Mouse (Mus musculus) heart, postnatal 10 days (tissue): ENCODE data around the gene Nr4a1. TPM values are rescaled to one million over a fixed set of nuclear protein-coding genes. Genes with fewer than 3 reads are reported as not detected.

ENCODE experiments used
- DNase-seq, 2 experiments: peaks; one replicate each; pipeline ENCODE4 v3.0.0; 2021
- intact Hi-C: fragments of 180-260 bp; cut with DNase I; formaldehyde crosslinking; loops from one replicate; pipeline ENCODE4 v1.15.1; 2025
- total RNA-seq, 2 experiments: library from RNA; stranded (reverse); gene quantifications; 2 replicates each; pipeline ENCODE4 v1.2.3; 2021

Nr4a1 gene
- total RNA-seq, 2 experiments from 2014 or later, result 16.8 to 20.4 TPM

DNA sequence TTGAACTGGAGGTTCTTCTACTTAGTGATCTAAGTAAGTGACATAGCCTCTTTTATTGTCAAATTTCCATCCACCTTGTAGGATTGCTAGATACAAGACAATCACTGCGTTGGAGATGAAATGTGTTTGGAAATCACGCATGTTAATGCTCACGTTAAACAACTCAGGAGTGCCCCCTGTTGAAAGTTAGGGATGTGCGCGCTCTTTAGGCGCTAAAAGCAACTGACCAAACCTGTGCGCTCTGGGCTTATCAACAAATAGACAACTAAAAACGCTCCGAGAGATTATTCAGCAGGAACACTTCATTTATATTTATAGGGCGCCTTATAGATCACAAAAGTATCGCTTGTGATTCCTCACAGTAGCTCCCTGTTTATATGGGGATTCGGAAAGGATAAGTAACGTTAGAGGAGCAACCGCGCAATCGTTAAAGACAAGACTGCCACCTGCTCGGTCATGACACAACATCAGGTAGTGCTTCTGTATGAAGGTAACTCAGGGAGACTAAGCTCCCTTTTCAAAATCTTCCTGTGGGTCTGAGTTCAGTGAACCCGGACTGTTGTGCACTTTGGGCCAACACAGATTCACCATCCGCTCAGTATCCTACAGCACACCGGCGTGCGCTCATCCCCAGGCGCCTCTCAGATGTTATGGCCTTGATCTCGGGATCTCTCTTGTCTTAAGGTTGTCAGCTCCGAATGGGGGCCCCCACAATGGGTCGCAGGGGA, 29.3 kb downstream of the Nr4a1 start:
- DNase-seq, result peak; percentile 78 to 81
- intact Hi-C loops, result loop anchor here (1.0 kb wide), 3 partner anchors 16 to 62 kb away; no protein-coding TSS in a partner anchor

DNA sequence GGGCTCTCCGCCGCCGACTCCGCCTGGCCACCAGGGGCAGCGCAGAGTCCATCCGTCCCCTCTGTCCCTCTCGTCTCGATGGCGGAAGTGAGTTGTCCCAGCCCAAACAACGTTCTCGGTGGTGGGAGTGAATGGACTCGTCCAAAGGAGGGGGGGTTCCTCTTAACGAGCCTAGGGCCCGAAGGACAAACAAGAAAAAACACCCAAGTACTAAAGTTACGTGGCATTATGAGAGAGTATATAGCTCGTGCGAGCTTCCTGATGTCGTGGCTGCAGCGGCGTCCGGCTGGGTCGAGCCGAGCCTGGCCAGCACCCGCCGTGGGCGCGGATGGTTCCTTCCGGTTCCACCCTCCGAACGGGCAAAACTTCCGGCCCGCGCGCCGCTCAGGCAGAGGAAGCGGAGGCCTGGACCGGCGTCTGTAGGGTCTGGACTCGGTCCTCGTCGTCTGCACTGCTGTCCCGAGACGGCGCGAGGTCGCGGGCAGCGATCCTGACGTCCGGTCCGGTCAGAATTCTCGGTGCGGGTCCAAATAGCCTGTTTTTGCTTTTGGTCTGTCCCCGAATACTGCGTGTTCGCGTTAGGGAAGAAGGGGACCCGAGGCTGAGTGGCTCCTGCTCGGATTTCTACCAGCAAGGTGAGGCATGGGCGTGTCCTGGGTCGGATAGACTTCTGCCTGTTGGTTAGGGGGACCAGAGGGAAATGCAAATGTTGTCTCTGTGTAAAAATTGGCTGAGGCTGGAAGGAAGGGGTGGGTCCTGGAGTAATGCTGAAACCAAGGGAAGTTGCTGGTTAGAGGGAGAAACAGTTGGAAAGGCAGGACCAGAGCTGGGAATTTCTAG, 30.1 kb downstream of the Nr4a1 start, which contains the start of gene Atg101:
Gene Atg101 (plus strand): TSS at position 362 of the 840 bp plus-strand sequence.
- DNase-seq, result peak; percentile 93 to 94
- intact Hi-C loops, result loop anchor here (1.0 kb wide), 4 partner anchors 17 to 63 kb away; no protein-coding TSS in a partner anchor

DNA sequence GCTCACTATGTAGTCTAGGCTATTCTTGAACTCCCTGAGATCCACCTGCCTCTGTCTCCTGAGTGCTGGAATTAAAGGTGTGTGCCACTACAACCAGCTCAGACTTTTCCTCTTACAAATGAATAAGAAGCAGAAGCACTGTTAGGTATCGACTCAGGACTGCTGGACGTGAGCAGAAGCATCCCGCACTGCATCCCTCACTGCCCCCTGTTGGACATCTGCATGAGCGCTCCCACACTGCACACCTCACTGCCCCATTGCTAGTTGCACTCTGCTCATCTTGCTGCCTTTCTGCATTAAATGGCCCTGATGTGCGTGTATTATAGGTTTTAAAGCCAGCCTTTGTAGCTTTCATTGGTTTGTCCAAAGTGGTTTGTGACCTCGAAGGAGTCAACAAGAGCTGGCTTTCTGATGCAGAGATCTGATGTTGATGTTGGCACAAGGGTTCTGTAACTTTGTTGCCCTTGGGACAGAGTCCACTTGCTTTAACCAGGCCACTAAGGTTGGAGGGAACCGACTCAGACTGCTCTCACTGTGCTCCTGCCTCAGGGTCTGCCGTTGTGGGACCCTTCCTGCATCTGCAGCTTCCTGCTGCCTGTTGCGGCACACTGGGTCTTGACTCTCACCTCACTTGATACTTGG, 32.2 kb downstream of the Nr4a1 start:
- intact Hi-C loops, result no loop called here
- DNase-seq, result peak in 1 of 2 experiments; percentile 52

DNA sequence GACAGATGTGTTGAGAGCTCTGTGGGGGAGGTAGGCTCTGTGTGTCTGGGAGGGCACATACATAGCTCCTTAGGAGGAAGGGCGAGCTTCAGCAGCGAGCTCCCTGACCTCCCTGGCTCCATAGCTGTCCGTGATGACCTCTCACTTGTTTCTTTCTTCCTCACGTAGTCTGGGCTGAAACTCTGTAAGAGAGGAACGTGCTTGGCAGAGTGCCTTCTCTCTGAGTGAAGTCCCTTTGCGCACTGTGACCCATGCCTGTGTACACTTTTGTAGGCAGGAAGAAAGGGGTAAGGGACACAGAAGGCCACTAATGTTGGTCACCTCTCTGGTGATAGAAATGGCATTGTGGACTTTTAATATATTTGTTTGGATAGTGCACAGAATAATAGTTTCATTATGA, 33.3 kb downstream of the Nr4a1 start:
- no peak for DNase-seq
- intact Hi-C loops, result no loop called here

DNA sequence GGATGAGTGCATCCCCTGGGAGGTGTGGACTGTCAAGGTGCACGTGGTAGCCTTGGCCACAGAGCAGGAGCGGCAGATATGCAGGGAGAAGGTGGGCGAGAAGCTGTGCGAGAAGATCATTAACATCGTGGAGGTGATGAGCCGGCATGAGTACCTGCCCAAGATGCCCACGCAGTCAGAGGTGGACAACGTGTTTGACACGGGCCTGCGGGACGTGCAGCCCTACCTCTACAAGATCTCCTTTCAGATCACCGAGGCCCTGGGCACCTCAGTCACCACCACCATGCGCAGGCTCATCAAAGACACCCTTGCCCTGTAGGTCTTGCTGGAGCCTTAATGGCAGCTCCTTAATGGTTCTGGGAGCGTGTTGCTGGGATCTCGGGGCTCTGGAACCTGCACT, 36.3 kb downstream of the Nr4a1 start:
- intact Hi-C loops, result no loop called here
- DNase-seq, result no peak

DNA sequence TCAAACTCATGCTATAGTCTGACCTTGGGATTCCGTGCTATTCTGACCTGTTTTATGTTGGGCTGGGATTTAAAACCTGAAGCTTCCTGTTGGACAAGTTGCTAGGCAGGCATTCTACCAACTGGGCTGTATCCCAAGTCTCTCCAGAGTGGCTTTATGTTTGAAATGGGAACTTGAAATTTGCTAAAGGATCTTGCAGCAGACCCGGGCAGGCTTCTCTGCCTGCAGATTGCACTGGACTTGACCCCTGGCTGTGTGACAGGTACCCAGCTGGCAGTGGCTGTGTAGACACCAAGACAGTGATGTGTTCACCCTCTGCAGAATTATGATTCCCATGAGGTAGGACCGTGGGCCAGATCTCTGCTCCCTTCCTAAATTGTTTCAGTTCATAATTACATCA, 37.9 kb downstream of the Nr4a1 start:
- DNase-seq, result peak in 1 of 2 experiments; percentile 56
- intact Hi-C loops, result no loop called here

DNA sequence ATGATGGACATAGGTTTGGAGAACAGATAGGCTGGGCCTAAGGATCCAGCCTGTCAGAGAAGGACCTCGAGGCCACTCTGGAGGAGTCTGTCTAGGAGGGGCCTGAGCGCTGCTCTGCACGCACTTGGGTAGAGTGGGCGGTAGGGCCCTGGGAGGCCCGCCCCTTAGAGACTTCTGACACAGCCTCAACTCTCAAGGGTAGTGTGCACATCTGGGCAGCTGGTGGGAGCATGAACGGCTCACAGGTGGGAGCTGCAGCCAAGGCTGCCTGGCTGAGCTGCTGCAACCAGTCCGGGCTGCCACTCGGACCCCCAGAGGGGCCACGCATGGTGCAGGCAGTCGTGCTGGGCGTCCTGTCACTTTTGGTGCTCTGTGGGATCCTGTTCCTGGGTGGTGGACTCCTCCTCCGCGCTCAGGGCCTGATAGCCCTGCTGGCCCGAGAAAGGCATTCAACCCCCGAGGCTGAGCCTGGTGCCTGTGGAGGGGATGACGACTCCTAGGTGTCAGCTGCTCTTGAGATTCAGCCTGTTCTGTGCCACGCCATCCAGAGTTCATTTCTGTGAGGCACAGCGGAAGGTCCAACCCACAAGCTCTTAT, 39.1 kb downstream of the Nr4a1 start, which contains the start of gene 6030408B16Rik:
Gene 6030408B16Rik (plus strand): TSS at position 188 of the 597 bp plus-strand sequence.
- intact Hi-C loops, result no loop called here

DNA sequence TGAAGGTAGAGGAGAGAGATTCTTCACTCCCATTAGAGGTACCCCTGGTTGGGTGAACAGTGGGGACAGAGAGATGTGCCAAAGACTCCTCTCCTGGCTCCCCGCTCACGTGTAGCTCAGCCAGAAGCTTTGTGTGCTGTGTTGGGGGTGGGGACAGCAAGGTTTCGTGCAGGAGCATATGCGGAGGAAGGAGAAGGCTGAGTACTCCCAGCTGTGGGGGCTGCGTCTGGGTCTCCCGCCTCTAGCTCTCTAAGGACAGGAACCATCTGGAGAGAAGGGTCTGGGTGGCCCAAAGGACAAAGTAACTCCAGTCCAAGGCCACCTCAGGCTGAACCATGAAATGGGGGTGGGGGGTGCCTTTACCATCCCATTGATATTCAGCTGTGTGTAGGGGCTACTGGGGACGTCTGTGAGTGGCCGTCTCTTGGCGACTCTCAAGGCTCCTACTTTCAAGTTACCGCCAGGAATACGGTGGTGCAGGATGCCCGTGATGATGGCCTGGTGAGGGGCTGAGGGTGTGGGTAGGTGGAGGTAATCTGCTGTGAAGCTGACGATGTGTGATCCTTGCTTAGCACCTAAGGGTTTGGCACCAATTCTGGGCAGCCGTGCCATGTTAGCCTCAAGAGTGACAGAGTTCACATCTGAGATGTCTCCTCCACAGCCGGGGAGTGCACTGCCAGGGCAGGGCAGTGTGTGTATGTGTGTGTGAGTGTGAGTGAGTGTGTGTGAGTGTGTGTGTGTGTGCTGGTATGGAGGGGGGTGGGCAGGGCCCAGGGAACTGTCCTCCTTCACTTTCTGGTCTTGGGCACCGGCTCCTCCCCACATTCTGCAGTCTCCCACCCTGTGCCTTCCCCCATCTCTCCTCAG, 40.2 kb downstream of the Nr4a1 start:
- intact Hi-C loops, result no loop called here
- DNase-seq, result peak in 1 of 2 experiments; percentile 57

More for the DNA sequence above, 39.1 kb downstream of the Nr4a1 start, which contains the start of gene 6030408B16Rik:
- peak in 1 of 2 experiments; percentile 31 for DNase-seq

DNA sequence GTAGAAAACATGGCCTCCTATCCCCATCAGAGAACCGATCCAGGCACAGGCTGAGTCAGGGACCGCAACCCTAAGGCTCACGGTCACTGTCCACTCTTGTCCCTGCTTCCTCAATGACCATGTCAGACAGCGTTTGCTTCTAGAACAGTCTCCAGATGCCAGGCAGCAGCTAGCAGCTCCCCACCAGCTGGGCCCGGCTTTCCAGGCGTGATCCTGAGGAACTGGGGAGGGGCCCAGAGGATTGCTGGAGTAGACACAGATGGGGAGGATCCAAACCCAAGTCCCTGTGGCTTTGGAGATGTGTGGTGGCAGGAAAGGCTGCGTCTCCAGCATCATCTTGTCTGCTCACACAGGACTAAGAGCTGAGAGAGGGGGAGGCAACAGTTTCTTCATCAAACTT, 41.0 kb downstream of the Nr4a1 start:
- intact Hi-C loops, result no loop called here
- DNase-seq, result peak; percentile 65 to 73

DNA sequence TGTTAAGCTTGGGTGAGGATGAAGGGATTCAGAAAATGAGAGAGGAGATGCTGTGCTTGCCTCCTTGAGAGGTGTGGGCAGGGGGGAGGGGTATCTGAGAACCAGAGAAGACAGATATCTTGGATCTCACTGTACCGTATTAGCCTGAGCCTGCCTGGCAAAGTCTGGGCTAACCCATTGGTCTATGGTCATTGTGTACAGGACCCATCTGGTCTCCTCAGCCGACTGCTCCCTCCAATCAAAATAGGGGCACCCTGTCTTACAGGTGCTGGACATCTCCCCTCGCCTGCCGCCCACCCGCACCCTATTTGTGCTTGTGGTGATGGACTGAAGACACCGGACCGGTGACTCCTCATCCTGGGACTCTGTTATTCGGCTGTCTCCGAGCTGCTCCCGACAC, 41.5 kb downstream of the Nr4a1 start:
- DNase-seq, result no peak
- intact Hi-C loops, result no loop called here

DNA sequence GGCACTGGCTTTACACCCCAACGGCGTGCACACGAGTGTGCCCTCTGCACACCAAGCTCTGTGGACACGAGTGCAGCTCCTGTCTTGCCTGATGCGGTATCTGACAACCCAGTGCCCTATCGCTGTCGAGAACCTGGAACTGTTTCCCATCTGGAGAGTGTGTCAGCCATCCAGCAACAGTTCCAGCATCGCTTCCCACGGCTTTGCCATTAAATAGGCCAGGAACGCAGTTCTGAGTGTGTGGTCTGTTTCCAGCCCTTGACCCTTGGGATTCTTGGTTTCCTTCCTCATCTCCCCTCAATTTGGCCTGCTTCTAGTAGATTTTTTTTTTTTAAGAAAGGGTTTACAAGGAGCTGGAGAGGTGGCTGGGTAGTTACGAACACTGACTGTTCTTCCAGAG, 42.0 kb downstream of the Nr4a1 start:
- intact Hi-C loops, result no loop called here
- peak in 1 of 2 experiments; percentile 50 for DNase-seq

DNA sequence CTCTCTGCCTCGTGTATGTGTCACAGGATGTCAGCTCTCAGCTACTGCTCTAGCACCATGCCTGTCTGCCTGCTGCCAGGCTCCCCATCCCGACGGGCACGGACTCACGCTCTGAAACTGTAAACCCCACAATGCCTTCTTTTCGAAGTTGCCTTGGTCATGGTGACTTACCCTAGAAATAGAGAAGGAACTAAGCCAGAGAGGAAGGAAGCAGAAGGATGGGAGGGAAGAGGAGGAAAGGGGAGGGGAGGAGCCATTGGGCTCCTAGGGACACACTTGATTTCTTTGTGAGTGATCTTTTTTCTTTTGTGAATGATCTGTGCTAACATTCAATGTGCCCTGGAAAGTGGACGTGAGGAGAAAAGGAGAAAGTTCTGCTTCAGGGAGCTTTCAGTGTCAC, 43.9 kb downstream of the Nr4a1 start:
- intact Hi-C loops, result no loop called here

DNA sequence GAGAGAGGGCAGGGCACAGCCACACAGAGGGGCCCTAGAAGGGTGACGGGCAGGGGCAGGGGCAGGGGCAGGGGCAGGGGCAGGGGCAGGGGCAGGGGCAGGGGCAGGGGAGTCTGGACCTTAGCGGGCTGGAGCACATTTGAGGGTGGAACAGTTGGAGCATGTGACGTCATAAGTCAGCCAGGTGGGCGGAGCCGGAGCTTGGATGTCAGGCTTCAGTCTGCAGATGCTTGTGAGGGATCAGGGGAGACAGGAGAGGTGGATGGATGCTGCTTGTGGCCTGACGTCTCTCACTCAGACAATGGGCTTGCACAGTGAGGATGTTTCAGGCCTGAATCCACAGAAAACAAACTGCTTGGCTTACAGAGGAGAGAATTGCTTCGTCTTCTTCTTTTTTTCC, 44.5 kb downstream of the Nr4a1 start:
- DNase-seq, result no peak
- intact Hi-C loops, result no loop called here

More for the DNA sequence above, 43.9 kb downstream of the Nr4a1 start:
- no peak for DNase-seq

DNA sequence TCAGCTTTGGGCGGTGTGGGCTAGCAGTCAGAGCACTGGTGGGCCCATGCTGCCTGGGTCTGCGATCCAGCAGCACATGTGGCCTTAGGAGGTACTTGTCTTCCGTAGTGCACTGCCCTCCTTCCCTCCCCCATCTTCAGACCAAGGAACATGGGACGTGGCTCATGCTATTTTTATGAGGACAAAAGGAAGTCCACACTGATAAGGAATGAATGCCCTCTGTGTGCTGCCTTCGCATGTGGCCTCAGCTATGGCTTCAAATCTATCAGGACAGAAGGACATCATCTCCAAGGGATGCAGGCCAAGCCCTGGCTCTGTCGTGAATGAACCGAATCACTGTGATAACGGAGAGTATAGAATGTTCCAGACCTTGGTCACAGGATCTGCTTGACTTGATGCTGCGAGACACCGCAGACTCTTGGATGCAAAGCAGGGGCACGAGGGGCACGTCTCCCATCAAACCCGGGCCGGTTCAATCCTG, 45.5 kb downstream of the Nr4a1 start:
- intact Hi-C loops, result no loop called here
- peak in 1 of 2 experiments; percentile 33 for DNase-seq

DNA sequence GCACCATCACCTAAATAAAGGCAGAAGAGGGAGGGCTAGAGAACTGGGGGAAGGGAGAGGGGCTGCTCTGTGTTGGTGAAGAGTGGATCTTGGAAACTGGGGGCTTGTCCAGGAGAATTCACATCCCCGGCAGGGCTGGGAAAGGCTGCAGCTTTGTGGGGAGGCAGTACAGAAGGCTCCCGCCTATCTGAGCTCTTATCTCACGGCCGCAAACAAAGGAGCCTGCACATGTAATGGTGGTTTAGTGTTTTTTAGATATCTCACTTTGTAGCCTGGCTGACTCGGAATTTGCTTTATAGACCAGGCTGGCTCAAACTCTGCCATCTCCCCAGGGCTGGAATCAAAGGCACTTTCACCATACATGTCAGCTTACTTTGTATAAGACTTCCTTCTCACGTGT, 46.1 kb downstream of the Nr4a1 start:
- intact Hi-C loops, result no loop called here
- DNase-seq, result no peak

DNA sequence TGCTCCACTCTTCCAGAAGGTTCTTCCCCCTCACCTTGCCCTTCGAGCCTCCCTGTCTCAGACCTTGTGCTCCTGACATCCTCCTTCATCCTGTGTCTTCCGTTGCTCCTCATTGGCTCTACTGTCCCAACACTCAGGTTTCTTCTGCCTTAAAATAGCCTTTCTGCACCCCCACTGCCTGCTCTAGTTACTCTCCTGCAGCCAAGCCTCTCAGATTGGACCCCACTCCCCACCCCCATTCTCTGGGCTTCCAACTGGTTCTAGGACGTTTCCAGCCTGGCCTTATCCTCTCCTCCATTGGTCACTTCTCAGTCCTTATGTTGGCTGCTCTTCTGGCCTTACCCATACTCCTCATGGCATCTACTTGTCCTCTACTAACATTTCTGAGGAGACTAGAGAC, 48.1 kb downstream of the Nr4a1 start:
- no peak for DNase-seq
- intact Hi-C loops, result no loop called here

DNA sequence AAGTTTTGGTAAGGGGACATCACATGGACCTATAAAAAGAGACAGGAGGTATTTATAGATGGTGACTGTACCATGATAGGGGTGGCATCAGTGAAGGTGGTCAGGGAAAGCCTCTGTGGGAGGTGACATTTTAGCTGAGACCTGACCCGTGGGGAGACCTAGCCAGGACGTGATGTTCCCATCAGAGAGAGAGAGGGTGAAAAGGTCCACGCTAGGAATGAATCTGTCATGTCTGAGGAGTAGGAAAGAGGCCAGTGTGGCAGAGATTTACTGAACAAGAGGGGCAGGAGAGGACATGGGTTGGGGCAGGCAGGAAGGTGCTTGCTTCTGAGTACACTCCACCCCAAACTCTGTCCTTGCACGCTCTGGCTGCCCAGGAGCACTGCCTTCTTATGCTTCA, 49.8 kb downstream of the Nr4a1 start:
- no peak for DNase-seq
- intact Hi-C loops, result no loop called here

DNA sequence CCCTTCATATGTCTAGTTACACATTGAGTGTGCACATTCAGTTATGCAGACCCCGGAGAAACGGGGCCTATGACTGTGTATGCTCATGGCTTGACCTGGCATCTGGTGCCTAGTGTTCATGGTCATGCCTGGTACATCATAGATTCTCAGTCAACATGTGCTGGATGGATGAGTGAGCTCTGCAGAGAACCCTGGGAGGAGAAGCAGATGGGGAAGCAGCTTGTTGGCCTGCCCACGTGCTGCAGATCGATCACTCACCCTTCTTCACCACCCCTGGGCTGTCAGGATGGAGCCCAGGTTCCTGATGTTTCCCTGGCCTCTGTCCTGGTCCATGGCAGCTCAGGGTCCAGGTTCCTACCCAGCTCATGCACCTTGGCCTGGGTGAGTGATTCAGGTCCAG, 52.4 kb downstream of the Nr4a1 start:
- DNase-seq, result no peak
- intact Hi-C loops, result no loop called here
